Mouse (Mus musculus) ovary, postnatal 14 days (tissue): ENCODE measurements around the gene Nudt2.

Source experiments
- DNase-seq: peaks from one replicate; pipeline ENCODE4 v3.0.0; 2022; ENCODE audit warnings: low spot score

The Nudt2 gene

GRCm38 (mm10) chr4:41522136-41522535, 57.2 kb downstream of the Nudt2 start:
- no peak for DNase-seq

DNA sequence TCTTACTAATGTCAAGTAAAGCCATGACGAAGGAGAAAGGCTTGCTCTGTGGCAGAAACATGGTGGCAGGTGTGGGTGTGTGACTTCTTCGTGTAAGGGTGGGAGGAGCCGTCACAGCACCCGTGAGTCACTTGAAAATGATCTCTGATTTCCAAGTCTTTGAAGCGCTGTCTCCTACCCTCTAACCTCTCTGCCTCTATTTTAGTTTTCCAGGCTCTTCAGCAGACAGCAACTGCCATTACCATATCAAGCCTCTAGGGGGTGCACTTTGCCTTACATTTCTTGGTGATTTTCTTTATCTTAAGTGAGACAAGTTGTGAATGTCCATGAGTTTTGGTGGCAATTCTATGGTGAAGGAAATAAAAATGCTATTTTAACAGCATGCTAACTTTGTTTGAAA, 57.8 kb downstream of the Nudt2 start:
- DNase-seq, result peak; percentile 45

- no peak for DNase-seq
These were observed 58.9 kb downstream of the Nudt2 start for GRCm38 (mm10) chr4:41523839-41524238.

- no peak for DNase-seq
These were observed 59.9 kb downstream of the Nudt2 start for GRCm38 (mm10) chr4:41524829-41525228.

DNA sequence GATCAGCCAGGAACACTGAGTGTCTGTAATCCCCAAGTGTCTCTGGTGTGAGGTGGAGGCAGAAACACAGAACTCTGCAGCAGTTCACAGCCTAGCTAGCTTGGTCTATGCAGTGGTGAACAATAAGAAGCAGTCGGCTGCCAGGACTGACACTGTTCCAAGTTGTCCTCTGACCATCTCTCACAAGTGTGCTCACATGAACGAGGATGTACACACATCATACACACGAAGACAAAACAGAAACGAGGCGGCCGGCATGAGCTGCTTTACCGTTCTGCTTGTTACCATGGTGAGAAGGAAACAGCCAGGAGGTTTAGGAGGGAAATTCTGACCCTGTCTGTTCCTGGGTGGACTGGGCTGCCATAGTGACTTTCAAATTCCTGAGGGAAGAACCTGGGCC, 61.6 kb downstream of the Nudt2 start:
- DNase-seq, result no peak

GRCm38 (mm10) chr4:41527076-41527475, 62.1 kb downstream of the Nudt2 start:
- no peak for DNase-seq

DNA sequence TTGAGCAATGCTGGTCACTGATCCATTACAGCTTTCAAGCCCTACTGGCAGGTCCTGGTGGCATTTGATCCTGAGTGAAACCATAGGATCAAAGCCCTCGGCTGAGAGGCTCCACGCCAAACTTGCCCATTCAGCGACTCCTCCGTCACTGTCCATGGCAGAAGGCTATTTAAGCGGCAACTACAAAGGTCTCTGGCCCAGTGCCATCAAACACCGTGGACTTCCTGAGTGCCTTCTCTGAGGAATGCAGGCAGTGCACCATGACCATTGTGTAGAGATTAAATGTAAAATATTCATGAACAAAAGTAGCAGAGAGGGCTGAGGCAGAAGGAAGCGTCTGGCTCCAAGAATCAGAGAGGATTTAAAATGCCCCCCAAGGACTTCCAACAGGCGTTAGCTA, 63.0 kb downstream of the Nudt2 start:
- no peak for DNase-seq
